Mouse (Mus musculus) forebrain, embryonic 15.5 days (tissue): ENCODE measurements at regions not wholly inside any gene's neighbourhood (a gene's known extent, or its start where the extent isn't known, plus 50 kb on each side); places are given as distances from the start of the nearest gene placed in this dataset. TPM values are rescaled to one million over a fixed set of nuclear protein-coding genes. Genes with fewer than 3 reads are reported as not detected.

ENCODE experiments used
- microRNA-seq: library from miRNA; unstranded; fragments of <30 nt; microRNA quantifications from one replicate; pipeline ENCODE4, GENCODE M21; 2016

Small RNA genes in the stretch of these regions (microRNA-seq; reads per million reads assigned to microRNA genes)
- not detected for gene Gm23292
